Mouse (Mus musculus) frontal cortex, postnatal 10 days (tissue): ENCODE results near the gene Slfn14.
"Not testable (repeated sequence)": the region's sequence is repeated elsewhere in the genome, so short reads cannot be mapped to it uniquely, and the experiment has no call there.

Experiments
- DNase-seq, 2 experiments: peaks; one replicate each; pipeline ENCODE4 v3.0.0; 2022; ENCODE audit warnings: low spot score in 2 of 2, mixed read lengths in 1 of 2

Slfn14 gene

GRCm38 (mm10) chr11:83285627-83286026 is 899 bp downstream of the Slfn14 start:
- no peak for DNase-seq

DNA sequence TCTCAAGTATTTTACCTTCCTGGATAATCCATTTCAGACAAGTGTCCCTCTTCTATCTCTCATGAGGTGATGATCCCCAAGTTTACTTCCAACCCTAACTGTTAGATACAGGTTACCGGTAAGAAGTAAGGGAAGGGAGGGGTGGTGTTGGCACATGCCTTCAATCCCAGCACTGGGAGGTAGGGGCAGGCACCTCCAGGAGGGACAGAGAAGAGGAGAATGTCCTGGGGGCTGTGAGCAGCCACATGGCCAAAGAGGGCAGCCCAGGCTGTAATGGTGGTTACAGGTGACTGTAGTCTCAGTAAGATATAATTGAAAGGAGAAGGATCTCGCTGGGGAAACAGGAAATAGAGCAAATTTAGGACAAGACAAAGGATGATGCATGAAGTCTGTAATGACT is 4.4 kb downstream of the Slfn14 start:
- DNase-seq, result no peak

DNA sequence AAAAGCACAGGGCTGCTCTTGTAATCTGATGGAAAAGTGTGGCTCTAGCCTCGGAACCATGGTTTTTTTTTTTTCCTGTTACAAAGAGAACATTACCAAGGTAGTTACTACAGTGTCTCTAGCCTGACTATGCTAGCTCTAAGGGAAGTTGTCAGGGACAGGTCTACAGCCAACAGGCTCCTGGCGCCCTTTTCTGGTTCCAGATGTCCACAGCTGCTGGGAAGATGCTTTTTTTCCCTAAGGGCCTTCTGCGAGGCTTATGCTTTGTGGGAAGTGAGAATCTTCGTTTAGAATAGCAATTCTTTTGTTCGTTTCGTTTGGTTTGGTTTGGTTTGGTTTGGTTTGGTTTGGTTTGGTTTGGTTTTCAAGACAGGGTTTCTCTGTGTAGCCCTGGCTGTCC is 6.8 kb downstream of the Slfn14 start:
- no peak for DNase-seq

GRCm38 (mm10) chr11:83279024-83279423 is 7.5 kb downstream of the Slfn14 start:
- DNase-seq, result no peak

DNA sequence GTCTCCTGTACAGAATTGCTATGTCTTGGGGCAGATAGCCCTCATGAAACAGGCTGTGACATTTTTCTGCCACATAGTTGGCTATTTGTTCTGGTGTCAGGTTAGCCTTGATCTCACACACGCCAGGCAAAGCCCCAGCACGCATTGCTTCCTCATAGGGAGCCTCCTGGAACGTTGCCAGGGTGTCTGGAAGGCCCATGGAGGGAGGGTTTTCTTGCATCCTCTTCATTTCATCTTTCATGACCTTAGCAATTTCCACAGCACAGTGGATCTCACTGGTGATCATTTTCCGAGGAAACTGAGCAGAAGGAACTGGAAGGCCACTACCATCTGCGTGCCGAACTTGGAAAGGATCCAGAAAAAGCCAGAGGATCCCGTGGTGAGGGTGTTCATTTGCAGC is 10.3 kb downstream of the Slfn14 start:
- DNase-seq, result no peak

DNA sequence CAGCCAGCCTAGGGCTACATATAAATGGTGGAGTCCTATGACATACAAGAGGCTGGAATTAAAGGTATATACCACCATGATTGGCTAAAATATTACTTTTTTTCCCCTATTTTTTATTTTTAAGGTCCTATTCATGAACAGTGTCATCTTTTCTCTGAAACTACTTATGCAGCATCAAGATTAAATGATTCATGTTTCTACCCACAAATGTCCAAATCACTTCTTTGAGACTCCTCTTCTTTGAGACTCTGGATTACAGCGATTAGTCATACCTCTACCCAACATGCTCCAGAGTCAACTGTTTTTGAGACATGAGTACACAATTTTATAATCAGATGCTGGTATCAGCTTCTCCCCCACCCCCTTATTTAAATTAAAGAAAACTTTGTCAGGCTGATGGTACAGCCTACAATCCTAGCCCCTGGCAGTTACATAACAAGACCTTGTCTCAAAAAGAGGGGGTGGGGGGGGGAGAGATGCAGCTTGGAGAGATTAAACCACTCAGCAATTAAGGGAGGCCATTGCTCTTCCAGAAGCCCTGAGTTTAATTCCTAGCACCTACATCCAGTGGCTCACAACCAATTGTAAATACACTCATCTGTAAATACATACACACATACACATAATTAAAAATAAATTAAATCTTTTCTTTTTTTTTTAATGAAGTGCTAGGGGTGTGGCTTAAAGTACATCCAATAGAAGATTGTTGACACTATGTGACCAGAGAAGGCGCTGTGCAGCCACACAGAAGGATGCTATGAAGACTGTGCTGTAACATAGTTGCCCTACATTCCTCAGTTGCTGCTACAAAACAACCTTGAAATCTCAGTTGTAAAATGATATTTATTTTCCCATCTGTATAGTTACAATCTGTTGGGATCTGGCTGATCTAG is 14.3 kb downstream of the Slfn14 start:
- no peak for DNase-seq

DNA sequence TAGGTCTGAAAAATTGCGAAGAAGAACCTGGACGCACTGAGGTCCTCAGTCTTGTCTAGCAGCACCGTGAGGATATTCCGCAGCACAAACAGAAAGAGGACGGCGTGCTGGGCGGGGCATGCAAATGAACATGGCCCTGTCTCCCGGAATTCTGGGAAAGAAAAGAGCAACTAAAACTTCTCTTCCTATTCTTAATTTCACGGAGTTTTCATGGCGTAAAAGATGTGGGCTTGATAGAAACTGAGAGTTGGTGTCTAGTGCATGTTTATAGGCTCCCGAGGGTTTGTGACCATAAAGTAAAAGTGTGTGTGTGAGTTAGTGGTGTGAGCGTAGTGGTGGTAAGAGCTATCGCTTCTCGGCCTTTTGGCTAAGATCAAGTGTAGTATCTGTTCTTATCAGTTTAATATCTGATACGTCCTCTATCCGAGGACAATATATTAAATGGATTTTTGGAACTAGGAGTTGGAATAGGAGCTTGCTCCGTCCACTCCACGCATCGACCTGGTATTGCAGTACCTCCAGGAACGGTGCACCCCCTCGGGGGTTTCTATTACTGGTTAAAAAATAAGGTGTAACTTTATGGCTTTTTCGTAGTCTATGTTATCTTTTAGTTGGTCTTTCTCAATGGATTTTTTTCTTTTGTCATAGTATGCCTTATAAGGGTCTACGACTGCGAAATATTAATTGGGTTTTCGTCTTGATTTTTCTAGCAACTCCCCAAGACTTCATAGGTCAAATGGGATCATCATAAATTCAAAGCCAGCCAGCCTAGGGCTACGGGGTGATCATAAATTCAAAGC is 15.2 kb downstream of the Slfn14 start:
- DNase-seq, result peak; percentile 72 to 85

DNA sequence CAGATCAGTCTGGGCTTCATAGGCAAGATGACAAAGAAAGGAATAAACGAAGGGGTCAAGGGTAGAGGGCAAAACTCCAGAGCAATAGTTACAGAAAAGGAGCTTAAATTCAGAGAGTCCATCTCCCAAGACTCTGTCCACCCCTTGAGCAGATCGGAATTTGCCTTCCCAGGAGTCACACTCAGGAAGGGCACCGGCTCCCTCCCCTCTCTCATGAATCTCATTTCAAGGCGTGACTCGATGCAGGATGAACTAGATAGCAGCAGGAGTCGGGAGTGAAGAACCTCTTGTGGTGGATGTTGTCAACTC is 15.7 kb downstream of the Slfn14 start:
- DNase-seq, result no peak

DNA sequence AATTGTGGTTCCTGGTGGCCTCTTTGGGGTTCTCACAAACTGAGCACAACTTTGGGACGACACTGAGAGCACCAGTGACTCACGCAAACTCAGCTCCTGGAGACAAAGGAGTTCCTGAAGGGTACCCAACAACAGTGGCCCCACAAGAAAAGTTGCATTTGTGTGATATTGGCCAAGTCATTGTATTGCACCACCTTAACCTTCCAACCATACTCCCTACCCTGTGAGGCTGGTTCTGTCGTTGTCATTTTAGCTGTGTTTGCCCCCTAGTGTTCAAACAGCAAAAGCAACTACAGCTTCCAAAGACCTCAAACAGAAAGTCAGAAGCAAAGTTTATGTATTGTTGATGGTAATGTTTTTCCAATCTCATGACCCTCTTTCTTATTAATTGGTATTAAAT is 23.4 kb downstream of the Slfn14 start:
- no peak for DNase-seq

- DNase-seq, result no peak
Observed at GRCm38 (mm10) chr11:83262673-83263072, 23.9 kb downstream of the Slfn14 start.

GRCm38 (mm10) chr11:83257211-83257610 is 29.3 kb downstream of the Slfn14 start:
- DNase-seq, result not testable (repeated sequence)

- DNase-seq, result no peak
Observed at GRCm38 (mm10) chr11:83239811-83240210, 46.7 kb downstream of the Slfn14 start.

GRCm38 (mm10) chr11:83238389-83238788 is 48.1 kb downstream of the Slfn14 start:
- DNase-seq, result no peak

DNA sequence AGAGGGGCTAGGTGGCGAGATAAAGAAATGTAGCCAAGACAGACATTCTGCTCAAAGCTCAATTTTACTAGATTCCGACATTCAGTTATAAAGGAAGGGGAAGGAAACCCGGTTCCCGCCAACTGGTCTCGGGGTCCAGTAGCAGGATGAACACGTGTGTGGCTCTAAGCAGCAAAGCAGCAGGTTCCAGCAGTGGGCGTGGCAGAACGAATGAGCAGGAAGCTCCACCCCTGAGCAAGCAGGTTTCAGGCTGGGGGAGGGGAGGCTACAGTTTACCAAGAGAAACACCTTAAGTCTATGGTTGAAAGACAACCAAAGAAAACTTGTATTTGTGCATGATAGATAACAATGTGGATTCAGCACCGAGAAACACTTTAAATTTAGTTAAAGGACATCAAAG is 49.1 kb downstream of the Slfn14 start:
- not testable (repeated sequence) for DNase-seq

DNA sequence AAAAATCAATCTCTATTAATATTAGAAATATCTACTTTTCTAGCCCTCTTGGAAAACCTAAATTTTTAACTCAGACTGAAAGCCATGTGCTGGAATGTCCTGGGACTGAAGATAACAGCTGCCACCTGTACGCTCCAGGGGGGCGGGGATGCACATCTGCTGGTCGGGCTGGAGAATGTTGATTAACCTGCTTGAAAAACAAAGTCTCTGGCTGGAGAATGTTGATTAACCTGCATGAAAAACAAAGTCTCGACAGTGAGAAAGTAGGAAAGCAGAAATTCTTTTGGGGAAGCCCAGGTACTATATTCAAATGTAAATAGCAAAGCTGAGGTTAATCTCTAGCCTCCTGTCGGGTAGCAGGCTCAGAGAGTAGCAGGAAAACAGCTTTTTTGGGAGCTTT is 52.9 kb downstream of the Slfn14 start:
- DNase-seq, result not testable (repeated sequence)

DNA sequence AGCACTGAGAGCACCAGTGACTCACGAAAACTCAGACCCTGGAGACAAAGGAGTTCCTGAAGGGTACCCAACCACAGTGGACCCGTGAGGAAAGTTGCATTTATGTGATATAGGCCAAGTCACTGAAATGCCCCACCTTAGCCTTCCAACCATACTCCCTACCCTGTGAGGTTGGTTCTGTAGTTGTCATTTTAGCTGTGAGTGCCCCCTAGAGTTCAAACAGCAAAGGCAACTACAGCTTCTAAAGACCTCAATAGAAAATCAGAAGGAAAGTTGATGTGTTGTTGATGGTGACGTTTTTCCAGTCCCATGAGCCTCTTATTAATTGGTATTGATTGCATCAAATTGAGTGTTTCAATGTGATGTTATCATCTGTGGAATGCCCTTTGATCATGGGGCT is 55.6 kb downstream of the Slfn14 start:
- DNase-seq, result no peak

DNA sequence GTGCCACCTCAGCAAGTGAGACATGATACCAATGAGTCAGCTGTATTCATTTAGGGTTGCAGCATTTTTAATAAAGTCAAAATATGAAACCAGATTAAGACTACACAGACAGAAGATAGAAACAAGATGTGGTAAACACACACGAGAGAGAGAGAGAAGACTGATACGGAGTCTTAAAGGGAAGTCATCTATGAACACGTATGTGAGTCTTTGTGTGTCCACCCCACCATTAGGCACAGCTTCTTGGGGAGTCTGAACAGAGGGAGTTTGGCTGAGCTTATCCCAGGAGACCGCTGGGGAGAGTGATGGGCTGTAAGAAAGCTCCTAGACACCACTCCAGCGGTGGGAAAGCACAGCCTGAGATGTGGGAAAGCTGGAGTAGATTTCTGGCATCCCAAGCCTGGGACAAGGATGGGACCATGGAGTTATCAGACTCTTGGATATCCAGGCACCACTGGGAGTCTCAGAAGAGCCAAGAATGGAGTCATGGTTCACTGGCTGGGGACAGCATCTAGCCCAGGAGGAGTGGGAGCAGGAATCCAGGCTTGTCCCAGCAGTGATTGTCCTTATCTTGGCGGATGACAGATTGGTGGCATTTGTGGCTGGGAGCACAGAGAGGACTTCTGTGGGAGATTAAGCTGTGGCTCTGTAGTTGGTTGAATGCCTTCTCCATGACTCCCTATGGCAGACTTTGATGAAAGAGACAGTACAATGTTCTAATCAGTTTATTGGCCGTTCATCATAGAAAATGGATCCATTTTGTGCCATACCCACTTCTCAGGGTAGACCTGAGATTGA is 58.4 kb downstream of the Slfn14 start:
- no peak for DNase-seq

- no peak for DNase-seq
Observed at GRCm38 (mm10) chr11:83225371-83225960, 61.1 kb downstream of the Slfn14 start.
